Mouse (Mus musculus) spleen, postnatal 14 days (tissue): ENCODE results near the gene Cyp2c39.
"Not testable (repeated sequence)": the region's sequence is repeated elsewhere in the genome, so short reads cannot be mapped to it uniquely, and the experiment has no call there.

ENCODE experiments used
- DNase-seq, 2 experiments: peaks; one replicate each; pipeline ENCODE4 v3.0.0; 2021 to 2022; ENCODE audit warnings: low spot score in 2 of 2

Cyp2c39 gene

DNA sequence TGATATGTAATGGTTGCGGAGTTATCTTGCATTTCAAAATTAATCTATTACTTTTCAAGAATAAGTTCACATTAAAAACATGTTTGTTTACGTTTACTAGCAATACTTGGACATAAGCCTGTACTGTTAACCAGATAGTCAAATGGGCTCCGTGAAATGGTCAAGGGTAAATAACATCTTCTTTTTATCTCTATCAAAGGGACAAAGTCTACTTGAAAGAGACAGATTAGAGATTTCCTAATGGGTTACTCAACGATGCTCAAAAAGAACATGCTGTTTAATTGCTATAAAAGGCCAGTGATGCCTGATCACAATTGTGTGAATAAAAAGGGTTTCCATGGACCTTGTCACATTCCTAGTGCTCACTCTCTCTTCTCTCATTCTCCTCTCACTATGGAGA lies at the start of gene Cyp2c39:
Cyp2c39 (plus strand) TSS at position 329 of the 400 bp plus-strand sequence.
- DNase-seq = no peak

DNA sequence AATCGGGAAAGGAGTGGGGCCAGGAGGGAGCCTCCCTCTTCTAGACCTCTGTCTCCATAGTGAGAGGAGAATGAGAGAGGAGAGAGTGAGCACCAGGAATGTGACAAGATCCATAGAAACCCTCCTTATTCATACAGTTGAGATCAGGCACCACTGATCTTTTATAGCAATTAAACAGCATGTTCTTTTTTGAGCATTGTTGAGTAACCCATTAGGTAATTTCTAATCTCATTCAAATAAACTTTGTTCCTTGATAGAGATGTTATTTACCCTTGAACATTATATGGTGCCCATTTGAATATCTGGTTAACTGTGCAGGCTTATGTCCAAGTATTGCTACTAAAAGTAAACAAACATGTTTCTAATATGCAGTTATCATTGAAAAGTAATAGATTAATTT lies 47.7 kb upstream of the Cyp2c39 start, which contains the start of gene Cyp2c38:
Cyp2c38 (minus strand) TSS at position 135 of the 400 bp plus-strand sequence.
- DNase-seq = no peak

DNA sequence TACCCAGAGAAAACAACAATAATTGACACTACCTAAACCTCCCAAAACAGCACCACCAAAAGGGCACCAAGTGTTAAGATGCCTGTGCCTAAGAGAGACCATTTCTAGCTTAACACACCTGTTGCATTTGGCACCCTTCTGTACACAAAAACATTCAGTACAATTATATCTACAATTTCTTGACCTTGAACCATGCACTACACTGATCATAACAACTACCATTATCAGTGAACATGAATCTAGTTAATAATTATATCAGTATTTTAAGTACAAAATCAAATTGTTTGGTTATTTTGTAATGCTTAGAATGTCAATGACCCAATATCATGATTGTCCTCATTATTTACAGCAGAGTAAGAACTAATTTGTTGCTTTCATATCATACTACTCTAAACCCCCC lies 46.7 kb upstream of the Cyp2c39 start:
- no peak for DNase-seq

DNA sequence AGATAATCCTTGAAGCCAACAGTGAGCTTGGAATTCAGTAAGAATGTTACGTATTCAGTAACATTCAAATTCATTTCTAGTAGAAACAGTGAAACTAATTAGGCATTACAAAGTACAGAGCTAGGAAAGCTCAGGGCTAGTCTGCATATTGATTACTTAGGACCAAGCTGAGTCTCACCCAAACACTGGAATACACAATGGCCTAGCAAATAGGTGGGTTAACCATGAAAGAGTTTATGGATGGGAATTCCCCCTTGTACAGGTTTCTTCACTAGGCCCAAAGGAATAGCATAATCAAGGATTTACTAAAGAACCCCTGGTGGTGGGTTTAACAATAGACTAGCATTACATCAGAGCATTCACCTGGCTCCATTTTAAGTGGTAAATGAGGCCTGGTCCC lies 26.7 kb upstream of the Cyp2c39 start:
- not testable (repeated sequence) for DNase-seq

DNA sequence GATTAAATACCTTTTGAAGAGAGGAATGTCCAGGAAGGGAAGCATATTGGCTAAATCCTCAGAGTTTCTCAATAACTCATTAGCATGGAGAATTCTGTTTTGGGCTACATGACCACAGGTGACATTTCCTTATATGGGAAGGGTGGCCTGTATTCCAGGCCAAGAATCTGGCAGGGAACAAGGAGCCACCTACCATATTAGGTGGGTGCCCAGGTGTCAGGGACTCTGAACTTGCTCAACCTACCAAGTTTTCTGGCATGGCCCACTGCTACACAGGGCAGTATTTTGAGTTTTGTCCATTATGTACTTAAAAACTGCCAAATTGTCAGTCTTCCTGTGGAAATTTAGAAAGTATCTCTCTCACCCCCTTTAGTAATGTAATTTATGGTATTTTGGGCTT lies 4.3 kb upstream of the Cyp2c39 start:
- DNase-seq = no peak

DNA sequence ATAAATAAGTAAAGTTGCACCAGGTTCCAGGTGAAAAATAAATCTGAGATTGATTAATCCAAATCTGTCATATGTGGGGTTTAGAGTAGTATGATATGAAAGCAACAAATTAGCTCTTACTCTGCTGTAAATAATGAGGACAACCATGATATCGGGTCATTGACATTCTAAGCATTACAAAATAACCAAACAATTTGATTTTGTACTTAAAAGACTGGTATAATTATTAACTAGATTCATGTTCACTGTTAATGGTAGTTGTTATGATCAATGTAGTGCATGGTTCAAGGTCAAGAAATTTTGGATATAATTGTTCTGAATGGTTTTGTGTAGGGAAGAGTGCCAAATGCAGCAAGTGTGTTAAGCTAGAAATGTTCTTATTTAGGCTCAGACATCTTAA lies 1.1 kb upstream of the Cyp2c39 start:
- no peak for DNase-seq
